Mouse (Mus musculus) CH12.LX (cell line): Measurements from ENCODE around the gene Hspb11. TPM values are rescaled to one million over a fixed set of nuclear protein-coding genes. Genes with fewer than 3 reads are reported as not detected.
A peak's percentile ranks its signal among the peaks of the same experiment; 100 is the strongest.

Experiments
- DNase-seq: peaks from one replicate; pipeline ENCODE4 v3.0.0-alpha.2; 2013; ENCODE audit errors: extremely low read depth
- H3K27ac ChIP-seq: 2 replicates; pipeline ENCODE4 v1.5.1; 2012; ENCODE audit warnings: low read depth, mild to moderate bottlenecking, control low read depth, moderate library complexity; ENCODE audit not compliant: insufficient read depth
- H3K27me3 ChIP-seq: replicated peaks from 2 replicates; pipeline ENCODE3; 2012; ENCODE audit warnings: inconsistent platforms
- H3K36me3 ChIP-seq, 2 experiments: replicated peaks in 1 of 2; 2 replicates each; pipeline versions ENCODE3 to v1.6.1; 2012; ENCODE audit warnings: inconsistent platforms in 1 of 2, low read length in 1 of 2, mild to moderate bottlenecking in 1 of 2, mixed read lengths in 1 of 2, moderate library complexity in 1 of 2; ENCODE audit not compliant: control insufficient read depth in 1 of 2, insufficient read depth in 1 of 2
- H3K4me1 ChIP-seq, 2 experiments: 2 replicates each; pipeline ENCODE4 v1.6.1; 2012; ENCODE audit warnings: inconsistent platforms in 1 of 2, moderate library complexity in 1 of 2; ENCODE audit not compliant: insufficient read depth in 2 of 2, control insufficient read depth in 1 of 2
- H3K4me2 ChIP-seq: 2 replicates; pipeline ENCODE4 v1.6.1; 2012; ENCODE audit warnings: low read depth, mild to moderate bottlenecking, control low read depth; ENCODE audit not compliant: poor library complexity, insufficient read depth, severe bottlenecking
- H3K4me3 ChIP-seq, 3 experiments: fragments of 150-350 bp in 1 of 3; sonication (generic) in 1 of 3; replicated peaks in 1 of 3; 2 replicates each; pipeline versions ENCODE3 to v1.5.1; 2011 to 2012; ENCODE audit warnings: low read depth in 2 of 3, low read length in 2 of 3, mild to moderate bottlenecking in 2 of 3, moderate library complexity in 2 of 3, control low read depth in 1 of 3, improper control_type of control experiment in 1 of 3, inconsistent platforms in 1 of 3, mixed read lengths in 1 of 3; ENCODE audit not compliant: poor library complexity in 1 of 3
- H3K79me2 ChIP-seq: replicated peaks from 2 replicates; pipeline ENCODE4 v1.6.1; 2012; ENCODE audit warnings: mild to moderate bottlenecking, moderate library complexity; ENCODE audit not compliant: control insufficient read depth, poor library complexity, insufficient read depth, severe bottlenecking; ENCODE audit errors: extremely low read depth
- H3K9ac ChIP-seq: 2 replicates; pipeline ENCODE4 v1.6.1; 2012; ENCODE audit warnings: low read depth, mild to moderate bottlenecking, control low read depth, moderate library complexity; ENCODE audit not compliant: insufficient read depth
- H3K9me3 ChIP-seq: replicated peaks from 2 replicates; pipeline ENCODE3; 2012; ENCODE audit warnings: low read length, inconsistent platforms, mixed read lengths
- CHD1 ChIP-seq: IDR thresholded peaks from 2 replicates; pipeline ENCODE4 v1.6.1; 2012; ENCODE audit warnings: low read depth, low read length, improper control_type of control experiment, inconsistent platforms
- CHD2 ChIP-seq: IDR thresholded peaks from 2 replicates; pipeline ENCODE4 v1.6.1; 2011; ENCODE audit warnings: low read length, improper control_type of control experiment
- CTCF ChIP-seq, 2 experiments: IDR thresholded peaks in 1 of 2; conservative IDR thresholded peaks in 1 of 2; 2 replicates each; pipeline ENCODE4 v1.5.1; 2011 to 2012; ENCODE audit warnings: low read depth in 2 of 2, low read length in 2 of 2, improper control_type of control experiment in 1 of 2, inconsistent platforms in 1 of 2, mild to moderate bottlenecking in 1 of 2, moderate library complexity in 1 of 2
- ELF1 ChIP-seq: IDR thresholded peaks from 2 replicates; pipeline ENCODE4 v1.6.1; 2014; ENCODE audit warnings: low read depth, mild to moderate bottlenecking, inconsistent platforms, low read length, improper control_type of control experiment
- EP300 ChIP-seq: IDR thresholded peaks from 2 replicates; pipeline ENCODE4 v1.6.1; 2011; ENCODE audit warnings: low read length, improper control_type of control experiment
- ETS1 ChIP-seq: conservative IDR thresholded peaks from 2 replicates; pipeline ENCODE4 v1.6.1; 2012; ENCODE audit warnings: low read depth, mild to moderate bottlenecking, inconsistent platforms, low read length, improper control_type of control experiment, moderate library complexity
- HCFC1 ChIP-seq: IDR thresholded peaks from 2 replicates; pipeline ENCODE4 v1.6.1; 2012; ENCODE audit warnings: low read depth, mild to moderate bottlenecking, inconsistent platforms, low read length, improper control_type of control experiment
- JUN ChIP-seq: IDR thresholded peaks from 2 replicates; pipeline ENCODE4 v1.6.1; 2011; ENCODE audit warnings: low read depth, mild to moderate bottlenecking, low read length, improper control_type of control experiment, moderate library complexity; ENCODE audit not compliant: insufficient read depth
- JUND ChIP-seq: conservative IDR thresholded peaks from 2 replicates; pipeline ENCODE4 v1.6.1; 2011; ENCODE audit warnings: low read depth, low read length, improper control_type of control experiment
- MAFK ChIP-seq: IDR thresholded peaks from 2 replicates; pipeline ENCODE4 v1.6.1; 2011; ENCODE audit warnings: low read length, improper control_type of control experiment; ENCODE audit not compliant: insufficient replicate concordance
- MAX ChIP-seq: IDR thresholded peaks from 2 replicates; pipeline ENCODE4 v1.6.1; 2011; ENCODE audit warnings: low read length, improper control_type of control experiment
- MAZ ChIP-seq: IDR thresholded peaks from 2 replicates; pipeline ENCODE4 v1.6.1; 2012; ENCODE audit warnings: low read depth, mild to moderate bottlenecking, inconsistent platforms, low read length, improper control_type of control experiment, moderate library complexity
- MEF2A ChIP-seq: IDR thresholded peaks from 2 replicates; pipeline ENCODE4 v1.6.1; 2014; ENCODE audit warnings: low read depth, mild to moderate bottlenecking, inconsistent platforms, low read length, improper control_type of control experiment, borderline replicate concordance
- NELFE ChIP-seq: IDR thresholded peaks from 2 replicates; pipeline ENCODE4 v1.6.1; 2011; ENCODE audit warnings: low read depth, low read length, improper control_type of control experiment
- NRF1 ChIP-seq: IDR thresholded peaks from 2 replicates; pipeline ENCODE4 v1.6.1; 2014; ENCODE audit warnings: low read depth, mild to moderate bottlenecking, inconsistent platforms, low read length, improper control_type of control experiment, moderate library complexity
- POLR2A ChIP-seq: IDR thresholded peaks from 2 replicates; pipeline ENCODE4 v1.6.1; 2011; ENCODE audit warnings: low read depth, mild to moderate bottlenecking, improper control_type of control experiment, low read length
- ZMIZ1 ChIP-seq: IDR thresholded peaks from 2 replicates; pipeline ENCODE4 v1.6.1; 2012; ENCODE audit warnings: low read depth, mild to moderate bottlenecking, inconsistent platforms, low read length, improper control_type of control experiment
- ZNF384 ChIP-seq: IDR thresholded peaks from 2 replicates; pipeline ENCODE4 v1.6.1; 2012; ENCODE audit warnings: low read depth, low read length, improper control_type of control experiment, inconsistent platforms
- dilution Hi-C: fragments of 300-500 bp; cut with MboI; formaldehyde crosslinking; loops from 2 replicates; pipeline ENCODE4 v1.14.3; 2020; ENCODE audit warnings: low sequenced_read_pairs; ENCODE audit not compliant: extremely low pct_unique_long_range_greater_than_20kb, extremely low pct_ligation_motif_present
- in situ Hi-C: fragments of 300-500 bp; cut with MboI; formaldehyde crosslinking; loops from 3 replicates; pipeline ENCODE4 v1.14.3; 2019; ENCODE audit warnings: low sequenced_read_pairs, low pct_ligation_motif_present, low pct_unique_long_range_greater_than_20kb, mixed read lengths
- polyA plus RNA-seq: library from polyadenylated mRNA; unstranded; fragments of >175 nt; gene quantifications from 2 replicates; pipeline ENCODE4 v1.2.1, GENCODE M21; 2012; ENCODE audit warnings: low read depth; ENCODE audit not compliant: insufficient read length
- total RNA-seq, 2 experiments: library from RNA; depleted of rRNA; stranded (reverse); fragments of 300-350 nt in 1 of 2; fragments of >200 nt in 1 of 2; gene quantifications; 2 replicates each; pipeline ENCODE4 v1.2.3; 2012 to 2014

The Hspb11 gene
- total and polyA plus RNA-seq, 3 experiments = 19.7 to 46.3 (median 38.7) TPM

DNA sequence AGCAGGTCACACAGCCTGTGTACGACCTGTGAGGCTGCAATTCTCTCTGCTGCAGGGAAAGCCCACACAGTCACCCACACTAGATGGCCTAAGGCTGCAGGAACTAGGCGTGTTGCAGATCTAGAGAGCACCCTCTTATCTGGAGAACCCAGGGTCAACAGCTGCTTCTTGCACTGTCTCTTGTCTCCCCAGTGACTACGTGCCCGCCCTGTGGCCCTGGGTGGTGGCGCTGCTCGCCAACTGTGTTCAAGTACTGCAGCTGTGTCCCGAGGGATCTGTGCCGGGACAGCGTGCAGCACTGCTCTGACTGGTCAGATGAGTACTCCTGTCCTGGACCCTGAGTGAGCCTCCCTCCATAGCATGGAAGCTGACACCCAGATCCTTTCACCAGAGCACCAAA lies 35.8 kb upstream of the Hspb11 start:
- no peak overlapping the region for H3K9ac ChIP-seq
- peaks cover 8 to 16% of the 10 kb centered on the region in 2 experiments for H3K4me1 ChIP-seq
- H3K79me2 ChIP-seq = no peaks in the 10 kb centered on the region
- H3K36me3 ChIP-seq = peaks cover 0 to 9% of the 10 kb centered on the region in 2 experiments
- dilution Hi-C loops = no loop called here
- H3K27ac ChIP-seq = no peak overlapping the region
- no peak for DNase-seq
- no peak overlapping the region for H3K4me2 ChIP-seq
- no peaks in the 10 kb centered on the region for H3K9me3 ChIP-seq
- no peak overlapping the region for H3K4me3 ChIP-seq
- H3K27me3 ChIP-seq = no peaks in the 10 kb centered on the region
- in situ Hi-C loops = no loop called here
- peak in 1 of 2 experiments; percentile 12; a peak in 1 of 4 replicates for TF ChIP-seq CTCF (conservative IDR thresholded peaks at IDR 0.05 in 1 of 2, IDR thresholded peaks at IDR 0.05 in 1 of 2; ENCODE audit: low read depth in 2 of 2, low read length in 2 of 2)
- TF ChIP-seq ETS1 = no peak
- no peak for TF ChIP-seq MAX

GRCm38 (mm10) chr4:107221524-107221923 lies 31.9 kb upstream of the Hspb11 start:
- no peaks in the 10 kb centered on the region for H3K79me2 ChIP-seq
- H3K36me3 ChIP-seq = no peaks in the 10 kb centered on the region
- H3K4me3 ChIP-seq = no peak overlapping the region
- no peak overlapping the region for H3K27ac ChIP-seq
- no peaks in the 10 kb centered on the region for H3K9me3 ChIP-seq
- TF ChIP-seq POLR2A (no peak), MAX (no peak), MEF2A (no peak), JUND (no peak), ZNF384 (no peak), NELFE (no peak)
- H3K4me2 ChIP-seq = no peak overlapping the region
- no peaks in the 10 kb centered on the region for H3K27me3 ChIP-seq
- in situ Hi-C loops = no loop called here
- dilution Hi-C loops = no loop called here
- 0 out of 4 replicates have a peak, but pooled peaks cover 0 to 4% of the 10 kb centered on the region in 2 experiments for H3K4me1 ChIP-seq
- no peak for DNase-seq
- H3K9ac ChIP-seq = no peak overlapping the region

GRCm38 (mm10) chr4:107223225-107224204 lies 29.9 kb upstream of the Hspb11 start:
- DNase-seq = no peak
- no peak overlapping the region for H3K9ac ChIP-seq
- TF ChIP-seq ELF1 (no peak), NRF1 (no peak), JUN (no peak), HCFC1 (no peak), CHD1 (no peak), NELFE (no peak), JUND (no peak), ZMIZ1 (no peak), MAX (no peak), MAZ (no peak), EP300 (no peak), ZNF384 (no peak), CHD2 (no peak), MAFK (no peak)
- no peaks in the 10 kb centered on the region for H3K9me3 ChIP-seq
- no peaks in the 10 kb centered on the region for H3K36me3 ChIP-seq
- no peaks in the 10 kb centered on the region for H3K27me3 ChIP-seq
- no peaks in the 10 kb centered on the region for H3K4me1 ChIP-seq
- dilution Hi-C loops (no loop called here), in situ Hi-C loops (no loop called here)
- H3K79me2 ChIP-seq = no peaks in the 10 kb centered on the region
- no peak overlapping the region for H3K27ac ChIP-seq
- no peak overlapping the region for H3K4me2 ChIP-seq
- H3K4me3 ChIP-seq = no peak overlapping the region
